Mouse (Mus musculus) forebrain, embryonic 14.5 days (tissue): ENCODE data around the gene Lzic. TPM values are rescaled to one million over a fixed set of nuclear protein-coding genes. Genes with fewer than 3 reads are reported as not detected.

Experiments used
- ATAC-seq: fragments of 200-750 bp; cut with Nextera tagmentation; 2 replicates; pipeline ENCODE4 v1.8.0; 2017; ENCODE audit warnings: mild to moderate bottlenecking, moderate library complexity
- DNase-seq: peaks from one replicate; pipeline ENCODE4 v3.0.0-alpha.2; 2015; ENCODE audit warnings: low spot score
- H3K27ac ChIP-seq: fragments of 300-500 bp; sonication (generic); 2 replicates; pipeline ENCODE4 v1.5.1; 2014; ENCODE audit warnings: low read depth, mild to moderate bottlenecking, control low read depth, low read length, moderate library complexity
- H3K27me3 ChIP-seq: fragments of 300-500 bp; sonication (generic); replicated peaks from 2 replicates; pipeline ENCODE4 v1.6.1; 2014; ENCODE audit warnings: low read length, control low read depth, mixed read lengths; ENCODE audit not compliant: control insufficient read depth, insufficient read depth
- H3K36me3 ChIP-seq: fragments of 300-500 bp; sonication (generic); 2 replicates; pipeline ENCODE4 v1.6.1; 2014; ENCODE audit warnings: low read length, control low read depth; ENCODE audit not compliant: control insufficient read depth, insufficient read depth
- H3K4me1 ChIP-seq: fragments of 300-500 bp; sonication (generic); 2 replicates; pipeline ENCODE4 v1.6.1; 2014; ENCODE audit warnings: antibody characterized with exemption, low read length, control low read depth; ENCODE audit not compliant: control insufficient read depth, insufficient read depth
- H3K4me2 ChIP-seq: fragments of 300-500 bp; sonication (generic); 2 replicates; pipeline ENCODE4 v1.6.1; 2014; ENCODE audit warnings: mild to moderate bottlenecking, control low read depth, low read length
- H3K4me3 ChIP-seq: fragments of 300-500 bp; sonication (generic); 2 replicates; pipeline ENCODE4 v1.5.1; 2014; ENCODE audit warnings: low read depth, low read length, control low read depth
- H3K9ac ChIP-seq: fragments of 300-500 bp; sonication (generic); 2 replicates; pipeline ENCODE4 v1.6.1; 2014; ENCODE audit warnings: mild to moderate bottlenecking, low read length, control low read depth, moderate library complexity
- H3K9me3 ChIP-seq: fragments of 300-500 bp; sonication (generic); replicated peaks from 2 replicates; pipeline ENCODE4 v1.6.1; 2016; ENCODE audit warnings: low read length, control low read depth, mixed read lengths; ENCODE audit not compliant: control insufficient read depth
- WGBS: fragments of 180-500 bp; shearing (Covaris S2); extraction: QIAGEN DNeasy Blood & Tissue Kit; methylation state at CpG from one replicate; pipeline ENCODE4 v1.1.7; 2014; 5-methylcytosine and 5-hydroxymethylcytosine counted together
- polyA plus RNA-seq: library from polyadenylated mRNA; unstranded; fragments of >200 nt; fragmentation: Nextera tagmentation; extraction: Ambion mirVana; gene quantifications from 2 replicates; pipeline ENCODE4 v1.2.1, GENCODE M21; 2014

Lzic gene
- polyA plus RNA-seq: 62.6 and 63.0 TPM in 2 replicates

DNA sequence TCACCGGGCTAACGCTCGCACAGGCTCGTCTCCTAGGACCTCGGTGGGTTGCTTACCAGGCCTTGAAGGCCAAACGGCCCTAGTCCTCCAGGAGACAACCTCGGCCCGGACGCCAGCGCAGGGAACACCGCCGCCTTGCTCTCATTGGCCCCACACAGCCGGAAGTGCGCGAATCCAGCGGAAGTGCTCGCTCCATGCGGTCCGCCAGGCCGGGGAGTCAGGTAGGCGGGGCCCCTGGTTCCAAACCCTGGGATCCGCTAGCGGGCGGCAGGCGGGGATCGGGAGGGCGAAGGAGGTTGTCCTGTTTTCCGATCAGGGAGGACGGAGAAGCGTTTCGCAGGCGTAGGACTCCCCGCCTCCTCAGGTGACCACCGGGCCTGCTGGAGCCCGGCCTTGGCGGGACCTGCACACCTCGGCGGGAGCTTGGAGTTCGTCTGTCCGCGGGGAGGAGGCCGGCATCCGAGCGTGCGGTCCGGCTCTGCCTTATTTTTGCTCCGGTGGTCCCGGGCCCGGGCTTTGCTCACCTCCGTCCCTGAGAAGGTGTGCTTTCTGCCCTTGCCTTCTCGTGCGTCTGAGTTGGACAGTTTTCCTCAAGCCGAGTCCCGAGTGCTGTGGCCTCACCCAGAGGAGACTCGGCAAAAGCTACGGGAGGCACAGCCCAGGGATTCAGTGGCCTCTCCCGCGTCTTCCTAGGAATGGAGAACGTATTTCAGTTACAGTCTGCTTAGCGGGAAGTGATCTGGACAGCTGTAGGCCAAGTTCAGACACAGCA is at the start of gene Lzic, which contains the start of gene Nmnat1:
TSS of gene Lzic (plus strand) at position 177 of the 772 bp plus-strand sequence.
TSS of gene Nmnat1 (minus strand) at position 150 of the 772 bp plus-strand sequence.
- under 1% methylated on average over 60 of the region's 60 CpGs for WGBS
- peaks cover 9% of the 10 kb centered on the region; the same call in 1 of the 2 replicates for H3K4me1 ChIP-seq
- H3K27me3 ChIP-seq: no peaks in the 10 kb centered on the region
- H3K27ac ChIP-seq: peak within 1 kb of the TSS; percentile 75
- DNase-seq (peak; percentile 95), ATAC-seq (peak; percentile 99)
- peak within 1 kb of the TSS; percentile 77 for H3K9ac ChIP-seq
- no peaks in the 10 kb centered on the region for H3K9me3 ChIP-seq
- peak within 1 kb of the TSS; percentile 72 for H3K4me3 ChIP-seq
- H3K36me3 ChIP-seq: peaks cover 31% of the 10 kb centered on the region
- peak within 1 kb of the TSS; percentile 58 for H3K4me2 ChIP-seq

- no peak overlapping the region for H3K27ac ChIP-seq
- no peaks in the 10 kb centered on the region for H3K36me3 ChIP-seq
- no peak overlapping the region for H3K4me2 ChIP-seq
- H3K9me3 ChIP-seq: no peaks in the 10 kb centered on the region
- ATAC-seq: no peak
- peak; percentile 13 for DNase-seq
- no peaks in the 10 kb centered on the region for H3K27me3 ChIP-seq
- 56% methylated on average over 8 of the region's 8 CpGs for WGBS
- H3K4me3 ChIP-seq: no peak overlapping the region
- H3K9ac ChIP-seq: no peak overlapping the region
- H3K4me1 ChIP-seq: peaks cover 6% of the 10 kb centered on the region
Observed at GRCm38 (mm10) chr4:149440576-149440975, 44.5 kb upstream of the Lzic start.

DNA sequence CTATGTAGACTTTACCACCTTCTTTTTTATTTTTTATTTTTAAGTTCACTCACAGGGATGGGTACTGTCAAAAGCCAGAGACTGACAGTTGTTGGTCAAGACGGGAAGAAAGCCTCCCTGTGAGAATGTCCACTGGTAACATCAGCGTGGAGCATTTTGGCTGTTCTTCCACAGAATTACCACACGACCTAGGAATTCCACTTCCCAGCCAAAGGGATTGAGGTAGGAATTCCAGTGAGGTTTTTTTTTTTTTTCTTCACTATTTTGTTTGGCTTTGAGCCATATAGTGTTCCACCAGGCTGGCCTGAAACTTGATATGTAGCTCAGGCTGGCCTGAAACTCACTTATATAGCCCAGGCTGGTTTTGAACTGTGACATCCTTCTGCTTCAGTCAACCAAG is 42.6 kb upstream of the Lzic start:
- ATAC-seq: no peak
- peaks cover 13% of the 10 kb centered on the region for H3K4me1 ChIP-seq
- DNase-seq: peak; percentile 26
- 46% methylated on average over 3 of the region's 3 CpGs for WGBS
- no peak overlapping the region for H3K27ac ChIP-seq
- H3K9me3 ChIP-seq: no peaks in the 10 kb centered on the region
- no peak overlapping the region for H3K9ac ChIP-seq
- no peak overlapping the region for H3K4me3 ChIP-seq
- no peaks in the 10 kb centered on the region for H3K36me3 ChIP-seq
- H3K27me3 ChIP-seq: no peaks in the 10 kb centered on the region
- H3K4me2 ChIP-seq: no peak overlapping the region

GRCm38 (mm10) chr4:149444465-149444864 is 40.6 kb upstream of the Lzic start:
- Histone ChIP-seq H3K9ac (peak overlapping the region; percentile 78), H3K4me2 (peak overlapping the region; percentile 63), H3K27ac (peak overlapping the region; percentile 95), H3K9me3 (no peaks in the 10 kb centered on the region), H3K4me3 (no peak overlapping the region), H3K36me3 (no peaks in the 10 kb centered on the region), H3K27me3 (no peaks in the 10 kb centered on the region), H3K4me1 (peaks cover 13% of the 10 kb centered on the region)
- ATAC-seq (no peak), DNase-seq (no peak)
- 78% methylated on average over 1 of the region's 1 CpGs for WGBS

DNA sequence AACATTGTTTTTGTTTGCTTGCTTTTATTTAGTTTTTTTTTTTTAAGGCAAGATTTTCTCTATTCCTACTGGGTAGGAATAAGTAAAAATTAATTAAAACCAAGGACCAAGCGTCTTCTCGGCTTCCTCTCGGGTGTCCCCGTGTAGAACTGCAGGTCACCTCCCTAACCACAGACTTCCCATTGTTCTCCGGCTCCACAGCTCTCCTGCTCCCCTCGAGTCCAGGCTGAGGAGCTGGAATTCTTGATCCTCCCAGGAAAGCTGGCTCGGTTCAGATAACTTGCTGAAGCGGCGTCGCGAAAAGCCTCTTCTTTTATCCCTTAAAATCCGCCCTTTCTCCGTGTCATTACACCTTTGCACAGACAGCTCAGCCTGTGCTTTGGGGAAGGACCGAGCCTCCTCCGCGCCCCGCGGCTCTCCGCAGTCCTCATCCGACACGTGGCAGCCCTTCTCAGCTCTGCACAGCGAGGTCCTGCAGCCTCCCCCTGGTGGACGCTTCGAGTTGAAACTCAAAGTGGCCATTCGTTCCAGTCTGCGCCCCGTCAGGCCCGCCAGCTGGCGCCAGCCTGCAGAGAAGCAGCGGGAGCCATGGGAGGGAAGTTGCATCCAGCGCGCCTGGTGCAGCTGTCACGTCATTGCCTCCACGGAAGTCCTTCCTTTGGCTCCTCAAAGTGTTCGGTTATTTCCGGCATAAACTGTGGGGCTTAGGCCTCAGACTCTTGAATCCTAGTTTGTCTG is 39.9 kb upstream of the Lzic start:
- under 1% methylated on average over 36 of the region's 36 CpGs for WGBS

DNA sequence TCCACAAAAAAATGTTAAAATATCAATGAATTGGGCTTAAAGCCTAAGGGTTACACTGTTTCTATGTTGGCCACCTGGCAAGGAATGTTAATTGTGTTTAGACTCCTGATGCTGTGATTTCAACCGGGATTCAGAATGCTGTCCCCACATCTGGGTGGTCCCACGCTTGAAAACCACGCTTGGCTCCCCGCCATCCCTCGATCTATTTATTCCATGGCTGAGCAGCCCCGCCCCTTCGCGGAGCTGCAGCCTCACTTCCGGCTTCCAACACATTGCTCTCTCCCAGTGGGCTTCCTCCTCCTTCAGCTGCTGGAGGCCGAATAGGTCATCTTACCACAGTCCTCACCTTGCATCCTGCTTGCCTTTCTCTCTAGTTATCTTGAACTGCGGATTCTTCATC is 39.2 kb upstream of the Lzic start:
- peak; percentile 63 for ATAC-seq
- Histone ChIP-seq H3K4me3 (peak overlapping the region; percentile 32; the same call in 1 of the 2 replicates), H3K4me2 (peak overlapping the region; percentile 63), H3K9ac (peak overlapping the region; percentile 78), H3K27ac (peak overlapping the region; percentile 95), H3K4me1 (peaks cover 13% of the 10 kb centered on the region), H3K9me3 (no peaks in the 10 kb centered on the region), H3K36me3 (no peaks in the 10 kb centered on the region), H3K27me3 (no peaks in the 10 kb centered on the region)
- WGBS: under 1% methylated on average over 11 of the region's 11 CpGs
- peak; percentile 88 for DNase-seq

More for the DNA sequence above, 39.9 kb upstream of the Lzic start:
- H3K27me3 ChIP-seq: no peaks in the 10 kb centered on the region
- H3K4me2 ChIP-seq: peak overlapping the region; percentile 63
- peaks cover 13% of the 10 kb centered on the region for H3K4me1 ChIP-seq
- H3K36me3 ChIP-seq: no peaks in the 10 kb centered on the region
- ATAC-seq (peak; percentile 98), DNase-seq (peak; percentile 97)
- H3K9me3 ChIP-seq: no peaks in the 10 kb centered on the region
- H3K27ac ChIP-seq: peak overlapping the region; percentile 95
- peak overlapping the region; percentile 78 for H3K9ac ChIP-seq
- peak overlapping the region; percentile 32 for H3K4me3 ChIP-seq

DNA sequence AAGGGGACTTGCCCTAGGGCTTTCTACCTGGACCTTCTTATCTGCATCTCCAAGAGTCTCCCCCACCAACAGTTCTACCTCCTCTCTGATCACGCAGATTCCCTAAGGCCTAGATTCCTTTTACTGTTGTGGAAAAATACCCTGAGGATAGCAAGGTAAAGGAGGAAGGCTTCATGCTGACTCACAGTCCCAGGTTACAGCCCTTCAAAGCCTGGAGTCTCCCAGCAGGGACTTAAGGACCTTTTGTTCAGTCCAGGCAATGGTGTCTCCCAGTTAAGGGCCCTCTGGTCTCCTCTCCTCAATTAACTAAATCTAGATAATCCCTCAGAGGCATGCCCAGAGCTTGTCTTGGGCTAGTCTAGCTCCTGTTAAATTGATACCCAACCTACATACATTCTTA is 38.7 kb upstream of the Lzic start:
- no peaks in the 10 kb centered on the region for H3K27me3 ChIP-seq
- no peaks in the 10 kb centered on the region for H3K36me3 ChIP-seq
- H3K4me1 ChIP-seq: peaks cover 13% of the 10 kb centered on the region
- no peak for ATAC-seq
- WGBS: 32% methylated on average over 1 of the region's 1 CpGs
- no peak for DNase-seq
- no peak overlapping the region for H3K4me3 ChIP-seq
- 0 out of 2 replicates have a peak overlapping the region, but pooled peaks have one; percentile 78 for H3K9ac ChIP-seq
- H3K27ac ChIP-seq: peak overlapping the region; percentile 95
- H3K4me2 ChIP-seq: peak overlapping the region; percentile 63
- H3K9me3 ChIP-seq: no peaks in the 10 kb centered on the region

- peaks cover 6% of the 10 kb centered on the region for H3K4me1 ChIP-seq
- no peak overlapping the region for H3K4me2 ChIP-seq
- no peak overlapping the region for H3K9ac ChIP-seq
- H3K9me3 ChIP-seq: no peaks in the 10 kb centered on the region
- ATAC-seq (no peak), DNase-seq (no peak)
- no peak overlapping the region for H3K27ac ChIP-seq
- H3K36me3 ChIP-seq: no peaks in the 10 kb centered on the region
- H3K4me3 ChIP-seq: no peak overlapping the region
- 84% methylated on average over 3 of the region's 3 CpGs for WGBS
- H3K27me3 ChIP-seq: no peaks in the 10 kb centered on the region
Observed at GRCm38 (mm10) chr4:149450636-149451035, 34.4 kb upstream of the Lzic start.
